Mouse (Mus musculus): Measurements from ENCODE around the gene Xrcc3. TPM values are rescaled to one million over a fixed set of nuclear protein-coding genes. Genes with fewer than 3 reads are reported as not detected.

The Xrcc3 gene
- under 1 TPM; 0.53 to 0.86 TPM for total RNA-seq (2021)
- long read RNA-seq, experiment 1, partial matches to known transcripts: 0 of 1 reads
- long read RNA-seq, experiment 1, other reads (novel, unspliced or antisense): 0 of 1 reads
- long read RNA-seq, experiment 2: 0 reads

DNA sequence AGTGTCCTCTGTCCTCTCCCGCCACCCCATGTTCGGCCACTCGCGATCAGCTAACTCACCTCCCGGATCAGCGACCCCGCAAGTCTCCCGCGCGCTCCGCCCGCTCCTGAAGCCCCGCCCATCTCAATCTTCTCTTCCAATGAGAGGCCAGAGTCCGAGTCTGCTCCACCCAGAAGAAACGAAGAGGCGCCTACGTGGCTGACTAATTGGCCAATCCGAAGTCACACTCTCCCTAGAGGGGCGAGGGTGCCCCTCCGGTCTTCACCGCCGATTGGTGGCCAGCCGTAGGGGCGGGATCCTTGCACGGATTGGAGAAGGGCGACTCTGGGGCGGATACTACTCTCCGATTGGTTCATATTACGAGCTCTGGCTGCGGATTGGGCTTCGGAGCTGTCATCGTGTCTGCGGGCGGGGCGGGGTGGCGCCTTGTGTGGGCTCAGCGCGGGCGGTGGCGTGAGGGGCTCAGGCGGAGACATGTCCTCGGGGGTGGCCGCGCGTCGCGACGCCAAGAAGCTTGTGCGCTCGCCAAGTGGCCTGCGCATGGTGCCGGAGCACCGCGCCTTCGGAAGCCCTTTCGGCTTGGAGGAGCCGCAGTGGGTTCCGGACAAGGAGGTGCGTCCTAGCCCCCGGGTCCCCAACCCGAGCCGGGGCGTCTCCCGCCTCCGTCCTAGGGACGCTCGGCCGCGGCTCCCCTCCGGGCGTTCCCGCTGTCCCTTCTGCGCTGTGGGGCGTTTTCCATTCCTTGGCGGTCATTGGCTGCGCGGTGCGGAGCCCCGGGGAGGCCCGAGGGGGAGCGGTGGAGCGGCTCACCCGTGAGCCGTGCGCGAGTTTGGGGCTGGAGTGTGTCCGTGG is at the start of gene Xrcc3, which contains the start of gene Zfyve21:
Gene Xrcc3, minus strand, starts transcription at position 108 of the 852 bp plus-strand sequence.
Gene Zfyve21, plus strand, starts transcription at position 405 of the 852 bp plus-strand sequence.
- intact Hi-C loops (cut with DNase I; ENCODE audit: low total_unique reads): no loop called here
- peak; percentile 98 for DNase-seq

DNA sequence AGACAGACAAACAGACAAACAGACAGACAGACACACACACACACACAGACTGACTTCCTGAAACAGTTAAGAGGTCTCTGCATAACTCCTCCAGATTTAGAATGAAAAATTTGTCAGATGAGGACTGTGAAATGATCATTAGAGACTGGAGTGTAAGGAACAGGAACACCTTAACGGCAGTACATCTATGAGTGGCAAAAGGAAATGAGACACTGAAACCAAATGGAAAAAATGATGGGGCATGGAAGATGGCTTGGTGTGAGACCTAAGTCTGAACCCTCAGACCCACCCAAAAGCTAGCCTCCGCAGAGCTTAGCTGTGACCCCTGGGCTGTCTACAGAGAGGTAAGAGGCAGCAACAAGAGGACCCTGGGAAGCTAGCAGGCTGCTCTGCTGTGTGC is 41.8 kb upstream of the Xrcc3 start:
- no peak for DNase-seq
- intact Hi-C loops (cut with DNase I; ENCODE audit: low total_unique reads): no loop called here

DNA sequence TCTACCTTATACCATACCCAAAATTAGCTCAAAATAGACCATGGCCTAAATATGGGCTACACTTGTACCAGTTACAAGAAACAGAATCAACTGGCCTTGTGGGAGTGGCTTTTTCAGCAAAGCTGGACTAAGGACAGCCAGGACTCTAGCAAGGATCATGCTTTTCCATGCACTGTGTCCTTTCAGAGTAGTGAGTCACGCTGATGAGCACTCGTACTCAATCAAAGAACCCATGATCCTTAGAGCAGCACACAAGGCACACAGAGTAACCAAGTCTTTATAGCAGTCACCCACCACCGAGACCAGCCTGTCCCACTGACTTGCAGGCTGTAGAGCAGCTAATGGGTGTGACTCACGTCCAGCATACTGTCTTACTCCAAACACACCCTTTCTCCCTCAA is 39.9 kb upstream of the Xrcc3 start:
- intact Hi-C loops (cut with DNase I; ENCODE audit: low total_unique reads): no loop called here

DNA sequence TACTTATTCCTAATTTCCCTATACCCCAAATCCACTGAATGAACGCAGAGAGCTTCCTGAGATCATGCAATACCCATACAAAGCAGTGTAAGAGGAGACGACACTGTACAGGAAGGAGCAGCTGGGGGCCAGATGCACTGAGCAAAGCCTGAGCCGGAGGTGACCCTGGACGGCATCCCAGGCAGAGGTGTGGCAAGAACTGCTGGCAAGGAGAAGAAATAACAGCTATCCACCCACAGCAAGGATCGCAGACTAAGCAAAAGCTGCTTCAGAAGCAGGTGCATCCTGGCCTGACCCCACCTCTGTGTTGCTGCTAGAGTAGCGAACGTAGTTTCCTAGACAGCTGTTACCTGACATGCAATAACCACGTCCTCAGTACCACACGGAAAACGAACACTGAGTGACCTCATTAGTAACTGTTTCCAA is 39.4 kb upstream of the Xrcc3 start:
- intact Hi-C loops (cut with DNase I; ENCODE audit: low total_unique reads): no loop called here
- peak; percentile 74 for DNase-seq

More for the DNA sequence above, 39.9 kb upstream of the Xrcc3 start:
- no peak for DNase-seq

DNA sequence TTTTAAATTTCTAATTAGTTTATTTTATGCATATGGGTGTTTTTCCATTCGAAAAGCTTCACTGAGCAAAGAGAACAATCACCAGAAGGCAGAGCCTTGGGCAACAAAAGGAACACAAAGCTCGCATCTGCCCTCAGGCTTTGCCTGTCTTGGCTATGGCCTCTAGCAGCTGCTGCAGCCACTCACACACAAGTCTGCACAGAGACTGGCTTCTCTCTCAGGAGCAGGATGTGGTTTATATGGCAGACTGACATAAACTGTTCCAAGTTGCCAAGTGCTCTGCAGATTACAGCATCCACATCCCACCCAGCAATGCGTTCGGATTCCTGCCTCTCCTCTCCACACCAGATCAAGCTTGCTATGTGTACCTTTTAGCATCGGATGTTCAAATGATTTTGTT is 38.1 kb upstream of the Xrcc3 start:
- intact Hi-C loops (cut with DNase I; ENCODE audit: low total_unique reads): no loop called here
- DNase-seq: peak; percentile 33

DNA sequence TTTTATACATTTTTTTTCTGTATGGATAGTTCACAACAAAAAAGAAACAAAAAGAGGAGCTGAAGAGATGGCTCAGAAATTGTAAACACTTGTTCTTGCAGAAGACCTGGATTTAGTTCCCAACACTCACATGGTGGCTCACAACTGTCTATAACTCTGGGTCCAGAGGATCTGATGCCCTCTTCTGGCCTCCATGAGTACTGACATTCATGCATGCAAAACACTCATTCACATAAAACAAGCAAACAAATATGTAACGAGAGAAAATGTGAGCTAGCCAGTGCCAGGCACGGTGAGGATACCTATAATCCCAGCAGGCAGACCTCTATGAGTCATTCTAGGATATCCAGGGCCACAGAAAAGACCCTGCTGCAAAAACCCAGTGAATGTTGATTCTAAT is 37.6 kb upstream of the Xrcc3 start:
- intact Hi-C loops (cut with DNase I; ENCODE audit: low total_unique reads): no loop called here
- no peak for DNase-seq

DNA sequence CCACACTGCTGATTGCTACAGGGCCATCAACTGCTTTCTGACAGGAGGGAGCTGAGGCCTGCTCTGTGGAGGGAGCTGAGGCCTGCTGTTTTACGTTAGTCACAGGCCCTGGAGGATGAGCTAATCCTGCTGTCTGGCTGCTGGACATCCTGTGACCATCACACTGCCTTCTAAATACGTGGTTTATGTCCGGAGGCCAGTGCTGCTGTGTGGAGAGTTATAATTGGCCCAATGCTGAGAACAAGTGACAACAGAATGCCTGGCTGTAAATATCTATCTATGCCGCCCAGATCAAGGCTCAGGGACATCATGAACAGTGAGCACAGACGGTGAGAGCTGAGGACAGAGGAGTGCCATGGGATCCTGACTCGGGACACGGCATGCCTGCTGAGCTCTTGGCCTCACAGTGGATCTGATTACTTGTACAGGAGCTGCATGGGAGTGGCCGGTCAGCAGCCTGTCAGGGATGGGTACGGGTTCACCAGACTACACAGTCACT is 34.7 kb upstream of the Xrcc3 start:
- no peak for DNase-seq
- intact Hi-C loops (cut with DNase I; ENCODE audit: low total_unique reads): no loop called here

DNA sequence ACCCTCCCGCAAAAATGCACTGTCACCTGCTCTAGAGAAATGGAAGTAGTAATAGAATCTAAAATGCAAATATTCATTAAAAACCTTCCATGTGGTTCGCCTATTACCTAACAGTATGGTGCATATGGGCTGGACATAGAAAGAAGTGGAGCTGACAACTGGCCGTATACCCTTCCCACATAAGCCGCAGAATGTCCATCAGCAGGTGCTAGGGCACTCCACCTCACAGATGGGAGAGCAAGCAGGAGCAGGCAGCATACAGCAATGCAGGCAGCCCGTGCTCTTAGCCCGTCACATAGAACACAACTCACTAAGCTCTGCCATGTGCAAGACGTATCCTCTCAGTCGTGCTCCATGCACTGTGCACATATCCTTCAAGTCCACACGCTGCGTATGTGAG is 33.1 kb upstream of the Xrcc3 start:
- intact Hi-C loops (cut with DNase I; ENCODE audit: low total_unique reads): no loop called here
- no peak for DNase-seq

DNA sequence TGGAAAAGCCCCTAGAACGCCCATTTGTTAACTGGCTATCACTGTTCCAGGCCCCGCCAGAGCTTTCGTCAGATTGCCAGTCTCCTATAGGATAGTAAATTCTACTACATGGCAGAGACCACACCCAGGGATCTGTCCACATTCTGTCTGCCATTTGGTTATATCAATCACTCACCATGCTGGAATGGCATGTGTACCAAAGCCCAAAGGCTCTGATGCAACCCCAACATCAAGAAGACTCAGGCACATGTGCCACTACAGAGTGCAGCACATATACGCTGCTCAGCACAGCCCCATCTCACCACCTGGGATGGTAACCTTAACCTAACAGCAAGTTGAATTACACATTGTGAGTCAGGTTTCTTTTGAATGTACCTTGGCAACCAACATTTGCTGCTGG is 32.3 kb upstream of the Xrcc3 start:
- intact Hi-C loops (cut with DNase I; ENCODE audit: low total_unique reads): no loop called here
- DNase-seq: no peak

DNA sequence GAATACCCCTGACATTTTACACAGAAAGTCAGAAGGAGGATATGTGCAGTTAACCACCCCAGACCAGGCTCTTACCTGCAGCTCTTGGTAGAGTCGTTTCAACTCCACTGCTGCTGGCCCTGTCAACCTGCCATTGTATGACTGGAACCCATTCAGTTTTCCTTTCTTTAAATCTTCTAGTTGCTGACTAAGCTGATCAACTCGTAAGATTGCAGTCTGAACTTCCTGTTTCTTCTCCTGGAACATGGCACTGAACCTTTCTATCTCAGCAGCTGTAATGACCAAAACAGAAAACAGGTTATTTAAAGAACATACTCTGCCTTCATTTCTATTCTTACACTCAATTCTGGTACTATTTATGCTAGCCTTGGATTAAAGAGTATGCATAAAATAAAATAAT is 29.8 kb upstream of the Xrcc3 start:
- intact Hi-C loops (cut with DNase I; ENCODE audit: low total_unique reads): no loop called here
- no peak for DNase-seq

DNA sequence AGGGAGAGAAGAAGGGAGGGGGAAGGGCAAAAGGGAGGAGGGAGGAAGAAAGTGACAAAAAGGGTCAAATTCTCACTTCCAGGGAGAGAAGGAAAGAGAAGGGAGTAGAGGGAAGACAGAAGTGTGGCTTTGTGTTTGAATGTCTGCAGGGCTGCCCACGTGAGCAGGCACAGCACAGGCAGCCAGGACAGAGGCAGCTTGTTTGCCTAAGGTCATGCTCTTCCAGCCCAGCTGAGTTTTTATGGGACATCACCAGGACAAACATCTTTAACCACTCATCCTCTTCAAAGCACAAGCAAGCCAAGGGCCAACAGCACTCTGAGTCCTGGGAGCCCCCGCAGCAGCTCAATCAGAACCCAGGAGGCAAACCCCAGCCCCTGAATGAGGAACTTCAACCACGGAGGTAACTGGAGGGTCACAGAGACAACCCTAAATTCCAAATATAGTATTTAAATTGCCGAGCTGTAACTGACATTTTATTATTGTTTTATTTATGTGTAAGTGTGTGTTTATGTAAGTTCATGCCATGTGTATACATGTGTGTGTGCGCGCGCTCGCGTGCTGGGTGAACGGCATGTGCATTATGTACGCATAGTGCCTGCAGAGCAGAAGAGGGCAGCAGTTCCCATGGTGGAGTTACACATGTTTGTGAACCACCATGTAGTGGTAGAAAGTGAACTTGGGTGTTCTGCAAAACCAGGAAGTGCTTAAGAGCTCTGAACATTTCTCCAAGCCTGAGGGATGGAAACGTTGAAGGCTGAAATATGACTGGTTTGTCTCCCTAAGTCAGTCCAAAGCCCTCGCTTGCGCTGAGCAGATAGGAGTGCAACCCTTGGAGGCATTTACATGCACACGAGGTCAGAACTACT is 29.1 kb upstream of the Xrcc3 start:
- no peak for DNase-seq
- intact Hi-C loops (cut with DNase I; ENCODE audit: low total_unique reads): no loop called here

DNA sequence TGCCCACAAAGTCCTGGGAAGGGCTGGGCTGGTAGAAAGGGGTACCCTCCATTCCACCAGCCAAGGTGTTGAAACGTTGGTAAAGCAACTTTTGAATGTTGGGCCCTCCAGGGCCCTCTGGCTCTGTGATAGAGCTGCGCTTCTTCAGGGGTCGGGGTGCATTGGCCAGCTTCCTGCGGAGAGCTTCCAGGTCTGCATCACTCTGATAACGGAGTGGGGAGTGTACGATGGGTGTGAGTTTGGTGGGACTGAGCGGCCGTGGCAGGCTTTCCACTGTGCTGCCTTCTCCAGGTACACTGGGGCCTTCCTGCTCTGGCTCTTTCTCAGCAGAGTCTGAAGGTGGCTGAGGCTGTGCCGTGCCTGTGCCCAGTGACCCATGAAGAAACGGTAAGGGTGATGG is 19.8 kb upstream of the Xrcc3 start:
- intact Hi-C loops (cut with DNase I; ENCODE audit: low total_unique reads): no loop called here
- no peak for DNase-seq

DNA sequence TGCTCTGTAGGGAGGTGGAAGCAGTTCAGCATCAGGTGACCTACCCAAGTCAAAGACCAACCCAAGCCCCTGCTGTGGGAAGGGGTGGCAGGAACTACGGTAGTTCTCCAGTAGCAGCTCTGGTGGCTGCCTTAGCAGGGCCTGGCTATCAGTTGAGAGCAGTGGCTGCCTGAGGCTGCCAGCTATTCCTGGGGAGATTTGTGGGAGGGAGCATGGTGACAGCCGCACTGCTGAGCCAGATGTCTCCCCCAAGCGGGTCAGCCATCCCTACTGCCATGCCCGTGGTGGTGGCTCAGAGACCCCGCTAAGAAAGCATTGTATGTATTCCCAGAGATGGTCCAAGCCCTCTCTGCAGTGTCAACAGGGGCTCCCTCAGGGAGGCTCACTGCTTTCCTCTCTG is 19.0 kb upstream of the Xrcc3 start:
- intact Hi-C loops (cut with DNase I; ENCODE audit: low total_unique reads): no loop called here
- no peak for DNase-seq

DNA sequence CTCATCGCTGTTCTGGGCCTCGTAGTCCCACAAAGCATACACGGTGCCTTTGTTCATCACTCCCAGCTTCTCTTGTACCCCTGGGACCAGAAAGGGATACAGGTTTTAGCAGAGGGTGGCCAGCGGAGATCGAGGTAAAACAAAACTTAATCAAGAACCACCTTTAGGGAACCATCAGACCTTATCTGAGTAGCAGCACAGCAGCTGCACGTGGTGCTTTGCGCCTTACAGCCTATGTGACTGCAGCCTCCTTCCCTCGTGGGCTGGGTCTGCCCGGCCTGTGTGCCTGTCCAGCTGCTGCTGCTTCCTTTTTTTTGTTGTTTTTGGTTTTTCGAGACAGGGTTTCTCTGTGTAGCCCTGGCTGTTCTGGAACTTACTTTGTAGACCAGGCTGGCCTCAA is 16.7 kb upstream of the Xrcc3 start:
- DNase-seq: no peak
- intact Hi-C loops (cut with DNase I; ENCODE audit: low total_unique reads): no loop called here

DNA sequence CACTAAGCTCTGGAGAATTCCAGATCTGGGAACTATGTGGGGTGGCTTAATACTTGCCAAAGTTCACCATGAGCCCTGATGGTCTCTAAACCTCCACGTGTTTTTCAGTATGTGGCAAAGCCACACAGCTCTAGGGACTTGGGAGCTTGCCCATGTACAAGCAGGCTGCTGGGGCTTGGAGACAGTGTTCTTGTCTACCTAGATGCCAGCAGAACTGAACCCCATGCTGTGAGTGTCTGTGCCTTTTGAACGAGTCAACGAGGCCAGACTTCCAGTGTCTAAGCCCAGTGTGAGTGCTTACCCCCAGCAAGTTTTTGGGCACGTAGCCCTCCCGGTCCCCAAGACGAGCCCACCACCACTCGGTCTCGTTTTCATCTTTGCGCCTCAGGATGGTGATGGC is 16.3 kb upstream of the Xrcc3 start:
- intact Hi-C loops (cut with DNase I; ENCODE audit: low total_unique reads): no loop called here
- no peak for DNase-seq

DNA sequence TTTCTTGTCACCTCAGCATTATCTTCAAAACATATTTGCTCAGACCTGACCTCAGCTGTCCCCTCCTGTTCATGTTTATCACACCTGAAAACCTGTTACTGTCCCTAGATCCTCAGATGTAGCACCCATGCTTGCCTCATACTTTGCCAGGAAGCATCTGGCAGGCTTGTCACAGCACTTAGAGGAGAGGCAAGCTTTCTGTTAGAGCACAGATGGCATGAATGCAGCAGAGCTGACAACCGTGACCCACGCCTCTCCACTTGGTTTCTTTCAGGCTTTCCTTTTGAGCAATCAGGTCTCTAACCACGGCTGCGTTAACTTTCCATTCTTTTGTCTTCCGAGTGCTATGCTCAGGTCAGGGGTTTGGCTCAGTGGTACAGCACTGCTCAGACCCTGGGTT is 15.8 kb upstream of the Xrcc3 start:
- intact Hi-C loops (cut with DNase I; ENCODE audit: low total_unique reads): no loop called here
- no peak for DNase-seq

DNA sequence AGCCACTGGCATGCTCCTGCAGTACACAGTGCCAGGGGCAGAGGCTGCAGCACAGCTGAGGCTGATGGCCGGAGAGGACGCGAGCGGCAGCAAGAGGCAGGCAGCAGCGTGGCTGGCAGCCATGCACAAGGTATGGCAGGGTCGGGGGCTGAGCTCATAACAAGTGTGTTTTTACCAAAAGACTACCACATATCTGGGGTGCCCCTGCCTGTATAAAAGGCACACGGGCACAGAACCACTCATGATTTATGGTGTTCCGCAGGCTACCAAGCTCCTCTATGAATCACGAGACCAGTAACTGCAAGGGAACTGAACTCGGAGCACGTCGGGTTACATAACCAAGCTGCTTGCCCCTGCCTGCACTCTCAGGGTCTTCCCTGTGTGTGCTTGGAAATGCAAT is 13.9 kb upstream of the Xrcc3 start:
- DNase-seq: no peak
- intact Hi-C loops (cut with DNase I; ENCODE audit: low total_unique reads): no loop called here

DNA sequence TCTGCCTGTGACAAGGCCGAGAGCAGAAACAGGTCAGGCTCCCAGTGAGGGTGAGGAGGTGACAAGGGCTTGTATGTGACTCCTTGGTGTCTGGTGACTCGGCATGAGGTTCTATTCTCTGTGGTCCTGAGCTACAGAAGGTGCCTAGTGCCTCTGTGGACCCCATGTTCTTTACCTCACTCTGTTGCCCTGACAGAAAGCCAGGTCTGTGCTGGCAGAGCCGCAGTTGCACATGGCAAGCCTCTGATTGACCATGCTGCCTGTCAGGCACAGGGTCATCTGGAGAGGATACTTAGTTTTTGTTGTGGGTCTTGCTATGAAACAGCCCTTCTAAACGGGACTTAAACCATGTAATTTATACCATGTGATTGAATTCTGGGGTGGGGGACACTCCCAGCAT is 8.3 kb upstream of the Xrcc3 start:
- DNase-seq: no peak

DNA sequence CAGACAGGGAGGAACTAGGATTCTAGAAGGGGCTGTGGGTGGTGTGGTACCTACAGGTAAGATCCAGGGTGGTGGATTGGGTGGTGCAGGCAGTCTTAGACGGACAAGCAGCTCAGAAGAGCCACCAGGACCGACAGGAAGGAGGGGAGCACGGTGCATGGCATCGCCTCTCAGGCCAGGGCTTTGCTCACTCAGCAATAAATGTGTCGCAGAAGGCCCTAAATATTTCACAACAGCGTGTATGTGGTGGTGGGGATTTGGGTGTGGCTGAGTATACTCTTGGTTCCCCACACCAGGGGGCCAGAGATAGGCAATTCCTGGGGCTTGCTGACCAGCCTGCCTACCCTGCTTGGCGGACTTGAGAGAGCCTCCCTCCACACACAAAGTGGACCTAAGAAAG is 7.0 kb upstream of the Xrcc3 start:
- no peak for DNase-seq
- intact Hi-C loops (cut with DNase I; ENCODE audit: low total_unique reads): no loop called here

More for the DNA sequence above, 8.3 kb upstream of the Xrcc3 start:
- intact Hi-C loops (cut with DNase I; ENCODE audit: low total_unique reads): no loop called here

DNA sequence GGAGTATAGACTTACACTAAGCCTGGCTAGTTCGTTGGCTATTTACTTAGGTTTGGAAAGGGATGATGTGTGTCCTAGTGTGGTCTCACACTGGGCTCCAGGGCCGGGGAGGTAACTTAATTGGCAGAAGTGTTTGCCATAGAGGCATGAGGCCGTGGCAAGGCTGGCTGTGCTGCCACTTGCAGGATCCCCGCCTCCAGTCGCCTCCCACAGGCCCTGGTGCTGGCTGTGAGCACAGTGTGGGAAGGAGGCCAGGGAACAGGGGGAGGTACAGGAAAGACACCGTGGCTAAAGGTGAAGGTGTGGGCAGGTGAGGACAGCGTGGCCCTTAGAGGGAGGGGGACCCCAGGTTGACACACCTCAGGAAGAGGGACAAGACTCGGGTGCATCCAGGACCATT is 6.3 kb upstream of the Xrcc3 start:
- intact Hi-C loops (cut with DNase I; ENCODE audit: low total_unique reads): no loop called here

More for the DNA sequence above, 6.3 kb upstream of the Xrcc3 start:
- DNase-seq: no peak
